Mouse (Mus musculus) olfactory bulb, adult 2 months (tissue): Measurements from ENCODE around the gene Unc45a.

Experiments used
- CTCF ChIP-seq: fragments of 200-500 bp; IDR thresholded peaks from 2 replicates; pipeline ENCODE4 v1.5.1; 2012; ENCODE audit warnings: low read depth, mild to moderate bottlenecking, low read length, moderate library complexity; ENCODE audit not compliant: insufficient read depth
- POLR2A ChIP-seq: fragments of 200-500 bp; IDR thresholded peaks from 2 replicates; pipeline ENCODE4 v1.6.1; 2012; ENCODE audit warnings: mild to moderate bottlenecking, low read depth, low read length, moderate library complexity; ENCODE audit not compliant: insufficient read depth

- TF ChIP-seq POLR2A: no peak
- no peak for TF ChIP-seq CTCF
Observed at GRCm38 (mm10) chr7:80377471-80377870, 36.7 kb upstream of the Unc45a start.
